Mouse (Mus musculus): ENCODE results near the gene Hbq1a.
A peak's percentile ranks its signal among the peaks of the same experiment; 100 is the strongest.

Gene Hbq1a

DNA sequence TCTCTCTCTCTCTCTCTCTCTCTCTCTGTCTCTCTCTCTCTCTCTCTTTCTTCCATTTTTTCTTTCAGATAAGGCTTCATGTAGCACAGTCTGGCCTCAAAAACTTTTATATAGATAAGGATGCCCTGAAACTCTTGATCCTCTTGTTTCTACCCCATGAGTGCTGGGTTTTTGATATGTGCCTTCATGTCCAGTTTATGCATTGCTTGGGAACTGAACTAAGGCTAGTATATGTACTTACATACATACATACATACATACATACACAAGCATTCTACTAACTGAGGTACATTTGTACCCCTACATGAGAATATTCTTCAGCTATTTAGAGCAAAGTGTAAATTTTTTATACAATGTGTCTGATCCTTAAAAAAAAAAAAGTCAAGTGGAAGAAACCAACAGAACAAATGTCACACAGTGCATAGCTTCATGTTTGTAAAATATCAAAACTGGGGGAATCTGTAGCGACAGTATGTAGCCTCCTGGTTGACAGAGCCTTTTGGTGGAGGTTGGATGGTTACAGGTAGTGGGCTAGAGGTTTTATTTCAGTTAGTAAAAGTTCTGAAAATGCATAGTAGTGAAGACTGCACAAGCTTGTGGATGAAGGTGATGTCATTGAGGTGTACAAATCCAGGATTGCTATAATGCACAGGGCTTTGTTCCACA is 1.9 kb upstream of the Hbq1a start:
- no peak for DNase-seq (ENCODE audit: low read depth, low spot score)
- Histone ChIP-seq H3K27me3 (ENCODE audit: control insufficient read depth, insufficient read depth, low read length, poor library complexity, severe bottlenecking) (no peaks in the 10 kb centered on the region), H3K36me3 (ENCODE audit: control insufficient read depth, insufficient read depth, low read length, poor library complexity, severe bottlenecking) (no peaks in the 10 kb centered on the region)

DNA sequence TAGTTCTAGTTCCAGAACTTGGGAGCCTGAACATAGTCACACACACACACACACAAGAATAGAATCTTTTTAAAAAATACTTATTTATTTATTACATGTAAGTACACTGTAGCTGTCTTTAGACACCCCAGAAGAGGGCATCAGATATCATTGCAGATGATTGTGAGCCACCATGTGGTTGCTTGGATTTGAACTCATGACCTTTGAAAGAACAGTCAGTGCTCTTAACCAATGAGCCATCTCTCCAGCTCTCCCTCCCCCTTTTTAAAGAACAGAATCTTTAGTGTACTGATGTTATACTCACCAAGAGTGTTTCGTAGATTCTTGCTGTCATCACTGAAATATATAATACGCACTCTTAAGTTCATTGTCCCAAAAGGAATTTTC is 1.3 kb upstream of the Hbq1a start:
- DNase-seq (ENCODE audit: low read depth, low spot score): no peak
- no peaks in the 10 kb centered on the region for H3K36me3 ChIP-seq (ENCODE audit: control insufficient read depth, insufficient read depth, low read length, poor library complexity, severe bottlenecking)
- no peaks in the 10 kb centered on the region for H3K27me3 ChIP-seq (ENCODE audit: control insufficient read depth, insufficient read depth, low read length, poor library complexity, severe bottlenecking)

DNA sequence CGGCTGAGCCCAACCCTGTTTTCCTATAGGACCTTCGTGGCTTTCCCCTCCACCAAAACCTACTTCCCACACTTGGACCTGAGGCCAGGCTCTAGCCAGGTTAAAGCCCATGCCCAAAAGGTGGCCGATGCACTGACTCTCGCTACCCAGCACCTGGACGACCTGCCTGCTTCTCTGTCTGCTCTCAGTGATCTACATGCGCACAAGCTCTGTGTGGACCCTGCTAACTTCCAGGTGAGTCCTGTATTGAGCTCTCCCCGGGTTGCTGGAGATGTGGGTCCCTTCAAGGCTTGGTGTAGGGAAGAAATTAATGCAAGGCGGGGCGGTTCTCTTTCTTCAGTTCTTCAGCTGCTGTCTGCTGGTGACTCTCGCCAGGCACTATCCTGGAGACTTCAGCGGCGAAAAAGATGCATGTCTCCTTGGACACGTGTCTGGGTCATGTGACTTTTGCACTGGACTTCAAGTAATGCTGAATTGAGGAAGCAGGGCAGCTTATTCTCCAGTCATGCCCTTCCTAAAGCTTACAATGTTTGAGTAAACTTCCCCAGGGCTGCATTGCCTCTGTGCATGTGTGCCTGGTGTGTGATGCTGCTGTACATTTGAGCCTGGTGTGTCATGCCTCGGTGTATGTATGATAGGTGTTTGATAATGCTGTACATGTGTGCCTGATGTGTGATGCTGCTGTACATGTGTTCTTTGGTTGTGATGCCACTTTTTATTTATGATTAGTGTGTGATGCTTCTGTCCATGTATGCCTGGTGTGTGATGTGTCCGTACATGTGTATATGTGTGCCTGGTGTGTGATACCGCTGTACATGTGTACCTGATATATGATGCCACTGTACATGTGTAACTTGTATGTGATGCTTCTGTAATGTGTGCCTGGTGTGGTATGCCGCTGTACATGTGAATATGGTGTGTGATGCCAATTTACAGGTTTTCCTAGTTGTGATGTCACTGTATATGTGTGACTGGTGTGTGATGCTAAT is 704 bp downstream of the Hbq1a start:
- Histone ChIP-seq H3K27me3 (ENCODE audit: control insufficient read depth, insufficient read depth, low read length, poor library complexity, severe bottlenecking) (no peaks in the 10 kb centered on the region), H3K36me3 (ENCODE audit: control insufficient read depth, insufficient read depth, low read length, poor library complexity, severe bottlenecking) (no peaks in the 10 kb centered on the region)
- no peak for DNase-seq (ENCODE audit: low read depth, low spot score)

DNA sequence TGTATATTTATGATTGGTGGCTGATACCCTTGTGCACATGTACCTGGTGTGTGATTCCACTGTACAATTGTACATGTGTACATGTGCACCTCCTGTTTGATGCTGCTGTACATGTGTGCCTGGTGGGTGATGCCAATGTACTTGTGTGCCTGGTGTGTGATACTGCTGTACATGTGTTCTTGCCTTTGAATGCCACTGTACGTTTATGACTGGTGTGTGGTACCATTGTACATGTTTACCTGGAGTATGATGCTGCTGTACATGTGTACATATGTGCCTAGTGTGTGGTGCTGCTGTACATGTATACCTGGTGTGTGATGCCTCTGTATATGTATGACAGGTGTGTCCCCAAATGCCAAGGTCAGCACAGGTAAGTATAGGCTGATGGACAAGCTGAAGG is 1.6 kb downstream of the Hbq1a start:
- no peak for DNase-seq (ENCODE audit: low read depth, low spot score)
- Histone ChIP-seq H3K27me3 (ENCODE audit: control insufficient read depth, insufficient read depth, low read length, poor library complexity, severe bottlenecking) (no peaks in the 10 kb centered on the region), H3K36me3 (ENCODE audit: control insufficient read depth, insufficient read depth, low read length, poor library complexity, severe bottlenecking) (no peaks in the 10 kb centered on the region)

DNA sequence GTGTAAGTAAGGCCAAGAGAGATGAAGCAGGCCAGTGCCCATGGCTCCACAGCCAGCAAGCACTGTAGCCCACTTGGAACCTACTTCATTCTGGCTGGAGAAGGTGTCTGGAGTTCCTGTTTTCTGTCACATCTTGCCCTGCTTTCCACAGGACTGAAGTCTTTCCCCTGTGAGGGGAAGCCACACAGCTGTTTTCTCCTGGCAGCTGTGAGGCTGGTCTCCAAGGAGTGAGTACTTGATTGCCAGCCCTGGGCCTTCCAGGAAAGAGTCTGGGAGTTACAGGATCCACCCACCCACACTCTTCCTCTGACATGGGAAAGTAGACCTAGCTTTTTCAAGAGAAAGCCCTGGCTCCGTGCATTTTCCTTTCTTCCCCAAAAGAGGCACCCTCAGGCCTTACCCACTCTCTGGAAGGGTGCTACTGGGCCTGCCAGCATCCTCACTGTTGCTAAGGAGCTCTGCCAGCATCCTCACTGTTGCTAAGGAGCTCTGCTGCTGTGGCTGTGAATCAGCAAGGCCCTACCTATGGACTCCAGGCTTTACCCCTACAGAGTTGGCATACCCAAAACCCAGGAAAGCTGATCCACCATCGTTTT is 3.1 kb downstream of the Hbq1a start:
- Histone ChIP-seq H3K36me3 (ENCODE audit: control insufficient read depth, insufficient read depth, low read length, poor library complexity, severe bottlenecking) (no peaks in the 10 kb centered on the region), H3K27me3 (ENCODE audit: control insufficient read depth, insufficient read depth, low read length, poor library complexity, severe bottlenecking) (no peaks in the 10 kb centered on the region)
- DNase-seq (ENCODE audit: low read depth, low spot score): no peak

DNA sequence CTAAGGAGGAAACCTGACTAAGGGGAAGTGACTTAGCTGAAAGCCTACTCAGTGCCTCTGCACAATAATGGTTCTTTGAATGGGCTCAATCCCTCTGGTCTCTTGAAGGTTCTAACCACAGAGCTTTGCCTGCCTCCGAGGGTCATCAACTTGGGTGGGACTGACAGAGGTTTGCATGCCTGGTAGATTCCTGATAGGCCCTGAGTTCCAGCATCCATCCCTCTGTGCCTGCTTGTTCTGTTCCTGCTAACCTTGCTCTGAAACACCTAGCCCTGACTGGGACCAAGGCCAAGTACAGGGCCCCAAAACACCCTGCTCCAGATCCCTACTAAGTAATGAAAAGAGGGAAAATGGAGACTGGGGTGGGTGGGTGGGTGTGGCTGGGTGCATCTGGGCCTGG is 3.6 kb downstream of the Hbq1a start:
- DNase-seq (ENCODE audit: low read depth, low spot score): no peak
- Histone ChIP-seq H3K27me3 (ENCODE audit: control insufficient read depth, insufficient read depth, low read length, poor library complexity, severe bottlenecking) (no peaks in the 10 kb centered on the region), H3K36me3 (ENCODE audit: control insufficient read depth, insufficient read depth, low read length, poor library complexity, severe bottlenecking) (no peaks in the 10 kb centered on the region)

DNA sequence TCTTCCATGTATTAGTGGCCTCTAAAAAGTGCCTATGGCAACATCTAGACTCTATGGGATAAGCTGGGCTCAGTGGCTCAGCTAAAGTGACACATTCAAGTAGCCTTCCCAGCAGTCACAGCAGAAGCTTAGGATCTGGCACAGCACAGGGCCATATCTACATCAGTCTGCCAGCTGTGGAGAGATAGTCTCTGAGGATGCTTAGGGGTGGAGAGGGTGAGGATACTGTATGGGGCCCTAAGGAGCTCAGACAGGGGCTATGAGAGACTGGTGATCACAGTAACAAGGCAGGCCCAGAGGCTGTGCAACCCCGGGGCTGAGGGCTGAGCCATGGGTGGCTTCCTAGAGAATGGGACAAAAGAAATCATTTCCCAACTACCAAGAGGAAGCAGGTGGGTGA is 7.1 kb downstream of the Hbq1a start:
- DNase-seq (ENCODE audit: low read depth, low spot score): no peak

DNA sequence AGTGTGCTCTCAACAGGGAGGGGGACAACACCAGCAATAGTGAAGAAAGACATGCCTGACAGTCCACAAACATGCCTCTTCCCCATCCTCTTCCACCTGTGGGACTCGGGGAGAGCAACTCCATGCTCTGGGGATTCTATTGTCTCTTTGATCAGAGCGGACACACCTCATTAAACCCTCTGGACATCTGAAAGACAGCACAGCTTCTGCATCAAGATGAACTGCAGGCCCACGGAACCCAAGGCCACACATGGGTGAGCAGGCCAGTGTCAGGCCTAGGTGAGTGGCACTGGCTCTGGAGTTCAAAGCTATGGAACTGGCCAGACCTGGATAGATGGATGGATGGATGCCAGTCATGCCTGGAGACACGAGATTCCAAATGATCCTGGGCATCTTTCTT is 9.6 kb downstream of the Hbq1a start:
- H3K36me3 ChIP-seq (ENCODE audit: control insufficient read depth, insufficient read depth, low read length, poor library complexity, severe bottlenecking): no peaks in the 10 kb centered on the region
- no peaks in the 10 kb centered on the region for H3K27me3 ChIP-seq (ENCODE audit: control insufficient read depth, insufficient read depth, low read length, poor library complexity, severe bottlenecking)
- DNase-seq (ENCODE audit: low read depth, low spot score): no peak

More for the DNA sequence above, 7.1 kb downstream of the Hbq1a start:
- Histone ChIP-seq H3K27me3 (ENCODE audit: control insufficient read depth, insufficient read depth, low read length, poor library complexity, severe bottlenecking) (no peaks in the 10 kb centered on the region), H3K36me3 (ENCODE audit: control insufficient read depth, insufficient read depth, low read length, poor library complexity, severe bottlenecking) (no peaks in the 10 kb centered on the region)

DNA sequence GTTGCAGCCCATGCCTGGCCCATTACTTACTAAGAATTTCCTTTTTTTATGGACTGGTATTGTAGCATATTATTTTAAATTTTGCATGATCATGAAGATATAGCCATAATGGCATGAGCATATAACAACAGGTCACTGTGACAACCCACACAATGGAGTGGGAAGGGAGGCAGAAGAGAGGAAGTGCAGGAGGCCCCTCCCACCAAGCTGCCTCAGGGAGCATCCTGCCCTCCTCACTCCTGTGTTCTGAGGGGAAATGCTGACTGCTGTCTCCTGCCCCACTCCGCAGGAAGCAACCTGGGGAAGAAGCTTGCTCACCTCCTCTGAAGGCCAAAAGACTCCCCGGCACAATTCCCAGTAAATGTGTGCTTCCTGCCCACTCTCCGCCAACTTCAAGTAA is 10.1 kb downstream of the Hbq1a start:
- no peak for DNase-seq (ENCODE audit: low read depth, low spot score)
- no peaks in the 10 kb centered on the region for H3K36me3 ChIP-seq (ENCODE audit: control insufficient read depth, insufficient read depth, low read length, poor library complexity, severe bottlenecking)
- no peaks in the 10 kb centered on the region for H3K27me3 ChIP-seq (ENCODE audit: control insufficient read depth, insufficient read depth, low read length, poor library complexity, severe bottlenecking)

DNA sequence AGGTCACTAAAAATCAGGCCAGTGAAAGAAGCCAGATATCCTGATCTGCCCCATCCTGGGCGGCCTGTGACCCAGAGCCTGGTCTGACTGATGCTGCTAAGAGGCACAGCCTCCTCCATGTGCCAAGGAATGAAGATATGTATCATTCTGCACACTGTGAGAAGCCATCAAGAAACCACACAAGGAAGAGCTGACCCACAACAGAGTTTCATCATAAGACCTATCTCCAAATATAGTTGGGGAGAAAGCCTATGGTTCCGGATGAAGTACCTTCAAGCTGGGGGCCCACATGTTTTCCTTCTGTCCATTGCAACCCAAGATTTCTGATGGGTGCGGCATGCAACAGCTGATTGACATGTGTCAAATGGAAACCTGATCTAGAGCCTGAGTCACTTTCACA is 16.1 kb downstream of the Hbq1a start:
- H3K27me3 ChIP-seq (ENCODE audit: control insufficient read depth, insufficient read depth, low read length, poor library complexity, severe bottlenecking): no peaks in the 10 kb centered on the region
- no peak for DNase-seq (ENCODE audit: low read depth, low spot score)
- no peaks in the 10 kb centered on the region for H3K36me3 ChIP-seq (ENCODE audit: control insufficient read depth, insufficient read depth, low read length, poor library complexity, severe bottlenecking)

DNA sequence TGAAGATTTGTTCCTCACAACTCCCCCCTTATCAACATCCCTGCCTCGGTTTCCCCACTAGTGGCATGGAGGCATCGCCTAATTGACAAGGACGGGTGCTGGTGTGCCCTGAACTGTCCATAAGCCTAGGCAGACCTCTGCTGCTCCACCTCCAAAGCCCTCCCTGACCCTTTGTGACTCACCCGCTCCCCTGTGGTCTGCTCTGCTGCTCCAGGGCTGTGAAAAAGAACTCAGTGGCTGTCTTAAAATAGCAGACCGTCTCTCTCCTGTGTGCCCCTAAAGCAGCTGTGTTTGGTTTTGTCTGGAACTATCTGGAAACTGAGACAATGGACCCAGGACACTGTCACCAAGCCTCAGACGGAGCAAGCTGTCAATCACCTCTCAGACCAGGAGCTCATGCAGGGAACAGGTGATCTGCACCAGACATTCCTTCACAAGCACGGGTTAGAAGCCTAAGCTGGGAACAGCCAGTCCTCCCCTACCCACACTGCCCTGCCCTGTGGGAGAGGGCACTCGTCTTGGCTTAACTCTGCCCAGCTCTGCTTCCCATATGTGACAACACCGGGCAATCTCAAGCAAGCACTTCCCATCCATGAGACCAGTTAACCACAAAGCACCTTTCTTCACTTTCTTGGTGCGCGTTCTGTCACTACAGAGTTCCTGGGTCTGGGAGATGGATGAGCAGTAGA is 20.8 kb downstream of the Hbq1a start:
- H3K36me3 ChIP-seq (ENCODE audit: control insufficient read depth, insufficient read depth, low read length, poor library complexity, severe bottlenecking): no peaks in the 10 kb centered on the region
- DNase-seq (ENCODE audit: low read depth, low spot score): no peak
- H3K27me3 ChIP-seq (ENCODE audit: control insufficient read depth, insufficient read depth, low read length, poor library complexity, severe bottlenecking): no peaks in the 10 kb centered on the region

DNA sequence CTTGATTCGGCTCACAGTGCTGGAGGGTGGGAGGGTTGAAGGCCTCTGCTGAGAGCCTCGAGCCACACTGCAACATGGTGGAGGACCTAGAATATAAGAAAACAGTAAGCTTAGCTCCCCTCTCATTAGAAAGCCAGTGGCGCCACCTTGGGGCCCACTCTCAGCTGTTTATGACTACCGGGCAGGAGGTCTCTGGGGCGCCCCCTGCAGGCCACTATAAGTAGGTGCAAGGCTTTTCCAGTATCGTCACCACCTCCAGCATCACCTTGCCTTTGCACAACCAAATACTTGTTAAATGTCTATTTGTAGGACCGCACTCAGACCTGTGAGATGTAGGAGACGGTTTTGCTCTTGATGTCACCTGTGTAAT is 21.3 kb downstream of the Hbq1a start:
- Histone ChIP-seq H3K27me3 (ENCODE audit: control insufficient read depth, insufficient read depth, low read length, poor library complexity, severe bottlenecking) (no peaks in the 10 kb centered on the region), H3K36me3 (ENCODE audit: control insufficient read depth, insufficient read depth, low read length, poor library complexity, severe bottlenecking) (no peaks in the 10 kb centered on the region)
- peak; percentile 63 for DNase-seq (ENCODE audit: low read depth, low spot score)

DNA sequence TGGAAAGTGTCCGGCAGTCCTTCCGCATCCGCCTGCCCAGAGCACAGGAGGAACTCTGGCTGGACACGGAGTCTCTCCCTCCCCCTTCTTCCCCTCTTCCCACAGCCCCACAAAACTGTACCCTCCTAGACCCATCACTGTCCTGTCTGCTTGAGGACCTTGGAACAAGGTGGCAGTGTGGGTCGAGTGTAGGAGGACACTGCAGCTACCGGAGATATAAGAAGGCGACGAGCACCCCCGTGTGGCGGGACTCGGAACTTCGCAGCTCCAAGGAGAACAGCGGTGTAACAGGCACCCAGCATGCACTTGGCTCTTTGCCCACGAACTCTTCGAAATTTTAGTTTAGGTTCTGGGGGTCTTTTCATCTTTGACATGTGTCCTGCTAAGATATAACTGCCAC is 24.7 kb downstream of the Hbq1a start:
- H3K27me3 ChIP-seq (ENCODE audit: control insufficient read depth, insufficient read depth, low read length, poor library complexity, severe bottlenecking): no peaks in the 10 kb centered on the region
- DNase-seq (ENCODE audit: low read depth, low spot score): peak; percentile 86

DNA sequence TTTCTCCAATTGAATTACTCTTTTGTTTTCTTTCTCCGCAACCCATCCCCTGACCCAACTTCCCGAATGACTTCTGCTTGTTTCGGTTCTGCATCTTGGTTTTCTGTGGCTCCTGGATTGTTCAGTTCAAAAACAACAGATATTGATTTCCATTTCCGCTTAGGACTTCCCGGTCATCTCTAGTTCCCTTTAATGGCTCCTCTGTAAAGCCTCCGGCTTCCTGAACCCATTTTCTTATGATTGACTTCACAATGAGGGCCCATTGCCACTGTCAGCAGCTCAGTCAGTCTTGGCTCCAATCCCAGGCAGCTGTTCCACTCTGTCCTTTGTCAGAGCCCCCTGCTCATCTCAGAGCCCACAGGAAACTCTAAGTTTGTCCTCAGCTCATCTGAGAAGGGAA is 31.2 kb downstream of the Hbq1a start:
- no peak for DNase-seq (ENCODE audit: low read depth, low spot score)
- no peaks in the 10 kb centered on the region for H3K27me3 ChIP-seq (ENCODE audit: control insufficient read depth, insufficient read depth, low read length, poor library complexity, severe bottlenecking)
- H3K36me3 ChIP-seq (ENCODE audit: control insufficient read depth, insufficient read depth, low read length, poor library complexity, severe bottlenecking): no peaks in the 10 kb centered on the region

More for the DNA sequence above, 24.7 kb downstream of the Hbq1a start:
- H3K36me3 ChIP-seq (ENCODE audit: control insufficient read depth, insufficient read depth, low read length, poor library complexity, severe bottlenecking): no peaks in the 10 kb centered on the region

DNA sequence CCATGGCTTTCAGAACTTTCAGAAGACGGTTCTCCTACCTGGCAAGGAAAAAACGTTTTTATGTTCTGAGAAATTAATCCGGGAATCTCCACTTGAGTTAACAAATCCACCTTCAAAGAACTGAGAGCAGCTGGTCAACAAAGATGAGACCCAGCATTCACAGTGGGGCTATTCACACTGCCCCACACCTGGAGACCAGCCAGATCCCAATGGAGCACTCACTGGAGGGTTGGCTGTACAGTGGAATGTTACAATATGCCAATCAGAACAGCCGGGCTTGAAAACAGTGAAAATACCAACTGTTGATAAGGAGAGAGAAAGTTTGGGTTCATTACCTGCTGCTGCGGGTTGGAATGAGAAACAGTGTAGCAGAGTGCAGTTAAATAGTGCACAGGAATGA is 32.0 kb downstream of the Hbq1a start:
- DNase-seq (ENCODE audit: low read depth, low spot score): no peak
- Histone ChIP-seq H3K27me3 (ENCODE audit: control insufficient read depth, insufficient read depth, low read length, poor library complexity, severe bottlenecking) (no peaks in the 10 kb centered on the region), H3K36me3 (ENCODE audit: control insufficient read depth, insufficient read depth, low read length, poor library complexity, severe bottlenecking) (no peaks in the 10 kb centered on the region)
